Mouse (Mus musculus): ENCODE measurements around the gene Tinagl1.

- no peak for TF ChIP-seq POLR2A (IDR thresholded peaks at IDR 0.05; ENCODE audit: control insufficient read depth, low read depth, low read length)
- no peak for TF ChIP-seq CTCF (IDR thresholded peaks at IDR 0.05; ENCODE audit: control insufficient read depth, insufficient read depth, insufficient replicate concordance, low read depth, low read length)
Measured at GRCm38 (mm10) chr4:130177087-130177486, 2.2 kb upstream of the Tinagl1 start.
